23 mouse cellular contexts compared by ENCODE assay signal in genomic region chr8:85862381-85862780, GRCm38 (mm10). TPM values are rescaled to one million over a fixed set of nuclear protein-coding genes. Genes with fewer than 3 reads are reported as not detected.
DNase-seq lines count a peak whose midpoint lies in the region; ATAC-seq and TF ChIP-seq lines count a peak whose summit lies in the region.
"Had no signal": no experiment of that assay in that cellular context is flagged by ENCODE, and none has a peak within 500 bp of the region (broad histone marks: within the 10 kb centered on the region; RNA-seq: fewer than 3 reads in every experiment).

No protein-coding gene starts in this region.

- TF ChIP-seq CTCF in layer of hippocampus, adult 2 months (conservative IDR thresholded peaks at IDR 0.05): no peak

- no peak for ATAC-seq in hindbrain, embryonic 14.5 days (ENCODE audit: low FRiP score)
- ATAC-seq: CD4-positive, CD25-positive, alpha-beta regulatory T cell, adult 4 months; forebrain, embryonic 13.5 days; forebrain, postnatal 0 days; intestine, embryonic 16.5 days had no signal

- H3K4me1 ChIP-seq in hindbrain, embryonic 14.5 days (replicated peaks; ENCODE audit: control insufficient read depth, insufficient read depth, low read length): no peaks in the 10 kb centered on the region
- H3K4me1 ChIP-seq: embryonic facial prominence, embryonic 12.5 days; forebrain, embryonic 13.5 days; heart, embryonic 15.5 days; hindbrain, embryonic 15.5 days had no signal

- H3K27me3 ChIP-seq in hindbrain, embryonic 14.5 days (ENCODE audit: control insufficient read depth, insufficient read depth, low read length): no peaks in the 10 kb centered on the region
- H3K27me3 ChIP-seq: embryonic facial prominence, embryonic 12.5 days; forebrain, embryonic 13.5 days; heart, embryonic 15.5 days; hindbrain, embryonic 15.5 days had no signal

- H3K27ac ChIP-seq in layer of hippocampus, adult 2 months: peak overlapping the region; percentile 28; the same call in 1 of the 2 replicates
- H3K27ac ChIP-seq in hindbrain, embryonic 14.5 days: no peak overlapping the region
- H3K27ac ChIP-seq: embryonic facial prominence, embryonic 12.5 days; forebrain, embryonic 13.5 days; heart, adult 2 months; heart, embryonic 15.5 days; hindbrain, embryonic 15.5 days had no signal

- no peaks in the 10 kb centered on the region for H3K9me3 ChIP-seq in hindbrain, embryonic 14.5 days (ENCODE audit: control insufficient read depth, low read length)
- H3K9me3 ChIP-seq: embryonic facial prominence, embryonic 12.5 days; forebrain, embryonic 13.5 days; G1E; heart, embryonic 15.5 days; hindbrain, embryonic 15.5 days had no signal

- no peak overlapping the region for H3K9ac ChIP-seq in hindbrain, embryonic 14.5 days
- H3K9ac ChIP-seq: embryonic facial prominence, embryonic 12.5 days; forebrain, embryonic 13.5 days; forebrain, postnatal 0 days; heart, embryonic 15.5 days; hindbrain, embryonic 15.5 days had no signal

- WGBS in hindbrain, embryonic 14.5 days: 85% methylated on average over 1 of the region's 1 CpGs

- no peak overlapping the region for H3K4me2 ChIP-seq in hindbrain, embryonic 14.5 days (replicated peaks)
- H3K4me2 ChIP-seq: embryonic facial prominence, embryonic 12.5 days; forebrain, embryonic 13.5 days; heart, embryonic 11.5 days; heart, embryonic 15.5 days; hindbrain, embryonic 15.5 days had no signal

- no peak for DNase-seq in layer of hippocampus, adult 2 months (ENCODE audit: low spot score in 2 of 2)
- no peak for DNase-seq in layer of hippocampus, adult 18-20 months (ENCODE audit: low spot score in 2 of 2)
- DNase-seq in brain, adult 2 months (ENCODE audit: low read depth, low spot score): peak; percentile 53
- DNase-seq in fat pad, adult 2 months (ENCODE audit: extremely low read depth, low read depth, low spot score): peak; percentile 83
- DNase-seq in hindbrain, embryonic 14.5 days (ENCODE audit: low spot score): no peak
- DNase-seq in kidney, postnatal 25 days: no peak
- DNase-seq: adrenal gland, adult 2 months; B cell, adult 2 months; cerebellum, adult 8-10 months; cerebellum, postnatal 14 days; forebrain, postnatal 0 days; gastrocnemius, postnatal 10 days; heart, adult 2 months; heart, postnatal 14 days; kidney, adult 2 months had no signal

- H3K36me3 ChIP-seq in hindbrain, embryonic 14.5 days (replicated peaks; ENCODE audit: control insufficient read depth, insufficient read depth): no peaks in the 10 kb centered on the region
- H3K36me3 ChIP-seq: embryonic facial prominence, embryonic 12.5 days; heart, embryonic 15.5 days; hindbrain, embryonic 15.5 days had no signal

- no peak overlapping the region for H3K4me3 ChIP-seq in layer of hippocampus, adult 2 months
- no peak overlapping the region for H3K4me3 ChIP-seq in hindbrain, embryonic 14.5 days (replicated peaks; ENCODE audit: low read length)
- H3K4me3 ChIP-seq: embryonic facial prominence, embryonic 12.5 days; forebrain, embryonic 13.5 days; heart, adult 2 months; heart, embryonic 15.5 days; hindbrain, embryonic 15.5 days had no signal

RNA-seq across cellular contexts. Expression of gene Phkb, which starts 21.6 kb away (rescaled TPM):
- total RNA-seq in layer of hippocampus, adult 2 months (2021): 10 to 100 TPM; 40.1 to 44.0 TPM
- total RNA-seq in layer of hippocampus, adult 18-20 months (2021): 10 to 100 TPM; 40.3 to 43.9 TPM
- 45.1 and 50.8 TPM in 2 replicates for polyA plus RNA-seq in hindbrain, embryonic 14.5 days (2014; fragmentation: Nextera tagmentation; extraction: Ambion mirVana)

RNA-seq across cellular contexts. Expression of gene Itfg1, which starts 21.7 kb away (rescaled TPM):
- 100 to 1,000 TPM; 152 to 156 TPM for total RNA-seq in layer of hippocampus, adult 2 months (2021)
- total RNA-seq in layer of hippocampus, adult 18-20 months (2021): 100 to 1,000 TPM; 160 to 162 TPM
- polyA plus RNA-seq in hindbrain, embryonic 14.5 days (2014; fragmentation: Nextera tagmentation; extraction: Ambion mirVana): 236 and 263 TPM in 2 replicates

Comparison
In these comparisons a context has a peak if more than half of its experiments do, and no peak if none do; other contexts are left out.
1. DNase-seq: peak in brain, adult 2 months (single experiment) and fat pad, adult 2 months (single experiment); none in layer of hippocampus, adult 2 months (0 of 2), layer of hippocampus, adult 18-20 months (0 of 2), hindbrain, embryonic 14.5 days (single experiment) and kidney, postnatal 25 days (0 of 2).